Mouse (Mus musculus): Measurements from ENCODE around the gene Elf4.

DNA sequence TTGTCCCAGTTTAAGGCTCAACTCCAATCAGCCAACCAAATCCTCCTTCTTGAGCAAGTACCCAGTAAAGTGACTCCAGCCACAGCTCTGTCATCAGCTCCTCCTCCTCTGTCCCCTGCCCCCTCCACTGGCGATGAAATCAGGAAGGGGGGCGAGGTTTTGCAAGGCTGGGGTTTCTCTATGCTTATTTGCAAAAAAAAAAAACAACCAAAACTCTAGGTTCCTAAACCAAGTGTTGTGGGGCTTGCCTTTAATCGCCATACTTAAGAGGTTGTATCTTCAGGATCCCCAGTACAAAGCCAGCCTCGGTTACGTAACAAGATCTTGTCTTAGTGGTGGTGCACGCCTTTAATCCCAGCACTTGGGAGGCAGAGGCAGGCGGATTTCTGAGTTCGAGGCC lies 34.3 kb downstream of the Elf4 start:
- no peak for TF ChIP-seq CTCF (IDR thresholded peaks at IDR 0.05; ENCODE audit: extremely low read depth, insufficient read length, insufficient replicate concordance, low read depth, low read length)
- TF ChIP-seq POLR2A (IDR thresholded peaks at IDR 0.05; ENCODE audit: low read depth, low read length), result no peak

Measured in small intestine, adult 2 months (tissue).